Mouse (Mus musculus) layer of hippocampus, postnatal 36 days (tissue): ENCODE results near the gene Atp5l. TPM values are rescaled to one million over a fixed set of nuclear protein-coding genes. Genes with fewer than 3 reads are reported as not detected.

Source experiments
- total RNA-seq, 2 experiments: library from RNA; stranded (reverse); gene quantifications; 2 replicates each; pipeline ENCODE4 v1.2.3; 2021

Atp5l gene
- total RNA-seq, 2 experiments from 2014 or later, result 339 to 375 TPM

Other genes starting within 250 kb of the Atp5l start
- not detected for gene Treh, start 247.5 kb downstream of the Atp5l start, total RNA-seq
- 10 to 100 TPM; 88.5 to 95.6 TPM for gene Phldb1, start 185.5 kb downstream of the Atp5l start, total RNA-seq
- 100 to 1,000 TPM; 104 to 112 TPM for gene Arcn1, start 152.9 kb downstream of the Atp5l start, total RNA-seq
- gene Ift46, start 152.8 kb downstream of the Atp5l start, total RNA-seq, result 10 to 100 TPM; 68.1 to 69.1 TPM
- 10 to 100 TPM; 43.3 to 51.6 TPM for gene Tmem25, start 121.4 kb downstream of the Atp5l start, total RNA-seq
- gene Ttc36, start 117.7 kb downstream of the Atp5l start, total RNA-seq, result 1 to 10 TPM in 1 of 2 experiments, under 1 TPM in 1; 0.95 to 1.6 TPM
- gene Kmt2a, start 39.4 kb downstream of the Atp5l start, total RNA-seq, result 10 to 100 TPM; 61.3 to 78.3 TPM
- gene Ube4a, start 44.9 kb upstream of the Atp5l start, total RNA-seq, result 10 to 100 TPM; 72.1 to 78.3 TPM
- gene Cd3g, start 59.7 kb upstream of the Atp5l start, total RNA-seq, result not detected
- not detected for gene Cd3d, start 61.0 kb upstream of the Atp5l start, total RNA-seq
- not detected for gene Cd3e, start 88.9 kb upstream of the Atp5l start, total RNA-seq
- 1 to 10 TPM in 1 of 2 experiments, under 1 TPM in 1; 0.42 to 1.1 TPM for gene Mpzl2, start 119.1 kb upstream of the Atp5l start, total RNA-seq
- 1 to 10 TPM; 6.6 to 6.9 TPM for gene Mpzl3, start 134.4 kb upstream of the Atp5l start, total RNA-seq
- gene Jaml, start 158.4 kb upstream of the Atp5l start, total RNA-seq, result under 1 TPM; 0.20 to 0.30 TPM
- gene Scn2b, start 197.0 kb upstream of the Atp5l start, total RNA-seq, result 100 to 1,000 TPM; 253 to 275 TPM
- 10 to 100 TPM; 11.1 to 14.2 TPM for gene Scn4b, start 217.7 kb upstream of the Atp5l start, total RNA-seq